Mouse (Mus musculus) C2C12 (cell line): ENCODE results near the gene Sema4d.

Experiments used
- CTCF ChIP-seq: IDR thresholded peaks from one replicate; pipeline ENCODE4 v1.5.1; 2011; ENCODE audit not compliant: control insufficient read depth, insufficient read depth, insufficient read length
- MAX ChIP-seq: IDR thresholded peaks from one replicate; pipeline ENCODE4 v1.6.1; 2011; ENCODE audit warnings: mild to moderate bottlenecking, control low read depth
- MYOD1 ChIP-seq: IDR thresholded peaks from one replicate; pipeline ENCODE4 v1.6.1; 2011; ENCODE audit warnings: low read depth; ENCODE audit not compliant: control insufficient read depth, insufficient read length
- MYOG ChIP-seq: IDR thresholded peaks from one replicate; pipeline ENCODE4 v1.6.1; 2011; ENCODE audit not compliant: control insufficient read depth, insufficient read length; ENCODE audit errors: extremely low read depth
- USF1 ChIP-seq: IDR thresholded peaks from one replicate; pipeline ENCODE4 v1.6.1; 2011; ENCODE audit warnings: low read depth, mild to moderate bottlenecking, control low read depth, moderate library complexity

DNA sequence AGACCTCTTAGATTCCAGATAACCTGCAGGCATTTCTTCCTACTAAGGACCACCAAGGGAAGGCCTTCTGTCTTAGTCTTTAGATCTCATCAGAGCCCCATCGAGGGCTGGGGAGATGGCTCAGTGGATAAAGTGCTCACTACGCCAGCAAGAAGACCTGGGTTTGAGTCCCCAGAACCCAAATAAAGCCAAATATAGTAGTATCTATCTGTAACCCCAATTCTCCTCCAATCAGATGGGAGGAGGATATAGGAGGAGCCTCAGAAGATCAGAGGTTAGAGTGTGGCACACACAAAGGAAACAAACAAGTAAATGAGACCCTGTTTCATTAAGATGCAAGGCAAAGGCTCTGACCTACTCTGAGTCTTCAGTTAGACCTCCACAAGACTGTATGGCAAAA lies 36.4 kb downstream of the Sema4d start:
- no peak for TF ChIP-seq MYOD1
- TF ChIP-seq CTCF: no peak
- no peak for TF ChIP-seq MAX
- no peak for TF ChIP-seq USF1
- TF ChIP-seq MYOG: no peak
